Mouse (Mus musculus) liver, embryonic 16.5 days (tissue): Measurements from ENCODE around the gene Pcdh7. TPM values are rescaled to one million over a fixed set of nuclear protein-coding genes. Genes with fewer than 3 reads are reported as not detected.

ENCODE experiments used
- ATAC-seq: fragments of 200-750 bp; cut with Nextera tagmentation; 2 replicates; pipeline ENCODE4 v1.8.0; 2017; ENCODE audit warnings: low read depth, mild to moderate bottlenecking, moderate number of reproducible peaks, moderate library complexity
- H3K27ac ChIP-seq: fragments of 300-500 bp; sonication (generic); 2 replicates; pipeline ENCODE4 v1.5.1; 2014; ENCODE audit warnings: mild to moderate bottlenecking, low read length
- H3K27me3 ChIP-seq: fragments of 300-500 bp; sonication (generic); 2 replicates; pipeline ENCODE4 v1.6.1; 2014; ENCODE audit warnings: low read depth, low read length, mixed read lengths; ENCODE audit not compliant: control insufficient read depth, insufficient read depth
- H3K36me3 ChIP-seq: fragments of 300-500 bp; sonication (generic); 2 replicates; pipeline ENCODE4 v1.6.1; 2014; ENCODE audit warnings: mild to moderate bottlenecking; ENCODE audit not compliant: control insufficient read depth, insufficient read depth
- H3K4me1 ChIP-seq: fragments of 300-500 bp; sonication (generic); 2 replicates; pipeline ENCODE4 v1.6.1; 2014; ENCODE audit warnings: low read depth, low read length, mixed read lengths; ENCODE audit not compliant: control insufficient read depth
- H3K4me2 ChIP-seq: fragments of 300-500 bp; sonication (generic); 2 replicates; pipeline ENCODE4 v1.6.1; 2014; ENCODE audit warnings: low read depth, low read length, mixed read lengths
- H3K4me3 ChIP-seq: fragments of 300-500 bp; sonication (generic); 2 replicates; pipeline ENCODE4 v1.5.1; 2014; ENCODE audit warnings: low read depth, mild to moderate bottlenecking, low read length
- H3K9ac ChIP-seq: fragments of 300-500 bp; sonication (generic); 2 replicates; pipeline ENCODE4 v1.6.1; 2014; ENCODE audit warnings: low read depth, low read length
- H3K9me3 ChIP-seq: fragments of 300-500 bp; sonication (generic); replicated peaks from 2 replicates; pipeline ENCODE4 v1.6.1; 2016; ENCODE audit warnings: low read length; ENCODE audit not compliant: control insufficient read depth
- WGBS: fragments of 180-500 bp; shearing (Covaris S2); extraction: QIAGEN DNeasy Blood & Tissue Kit; methylation state at CpG from one replicate; pipeline ENCODE4 v1.1.7; 2014; ENCODE audit not compliant: insufficient replicate concordance; 5-methylcytosine and 5-hydroxymethylcytosine counted together
- polyA plus RNA-seq: library from polyadenylated mRNA; unstranded; fragments of >200 nt; fragmentation: Nextera tagmentation; extraction: Ambion mirVana; gene quantifications from 2 replicates; pipeline ENCODE4 v1.2.1, GENCODE M21; 2015

Pcdh7 gene
- polyA plus RNA-seq, 1 experiment from 2014 or later: 0.31 TPM

DNA sequence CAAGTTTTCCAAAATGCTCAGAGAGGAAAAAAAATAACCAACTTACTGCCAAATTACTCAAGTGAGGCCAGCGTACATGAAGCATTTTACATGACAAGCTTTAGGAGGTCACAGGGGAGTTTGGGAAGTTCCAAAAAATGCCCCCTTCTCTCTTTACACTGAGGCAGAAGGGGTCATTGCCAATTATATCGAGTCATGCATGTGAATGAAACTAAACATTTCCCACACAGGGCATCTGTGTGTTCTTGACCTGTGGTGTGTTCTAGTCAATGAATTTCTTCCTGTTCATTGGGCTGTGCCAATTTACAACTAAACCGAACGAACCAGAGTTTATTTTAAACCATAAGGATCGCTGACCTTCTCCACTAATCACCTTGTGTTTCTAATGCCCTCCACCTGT is 86.1 kb downstream of the Pcdh7 start:
- H3K36me3 ChIP-seq: no peaks in the 10 kb centered on the region
- no peak for ATAC-seq
- WGBS: 70% methylated on average over 5 of the region's 5 CpGs
- no peak overlapping the region for H3K27ac ChIP-seq
- no peaks in the 10 kb centered on the region for H3K9me3 ChIP-seq
- H3K27me3 ChIP-seq: no peaks in the 10 kb centered on the region
- no peak overlapping the region for H3K4me2 ChIP-seq
- no peak overlapping the region for H3K9ac ChIP-seq
- no peak overlapping the region for H3K4me3 ChIP-seq
- H3K4me1 ChIP-seq: no peaks in the 10 kb centered on the region

- H3K4me1 ChIP-seq: no peaks in the 10 kb centered on the region
- no peak overlapping the region for H3K9ac ChIP-seq
- no peak overlapping the region for H3K27ac ChIP-seq
- H3K27me3 ChIP-seq: no peaks in the 10 kb centered on the region
- no peaks in the 10 kb centered on the region for H3K9me3 ChIP-seq
- H3K4me3 ChIP-seq: no peak overlapping the region
- WGBS: 18% methylated on average over 2 of the region's 2 CpGs
- H3K36me3 ChIP-seq: no peaks in the 10 kb centered on the region
- no peak overlapping the region for H3K4me2 ChIP-seq
- ATAC-seq: no peak
Measured at GRCm38 (mm10) chr5:57807350-57807749, 89.6 kb downstream of the Pcdh7 start.

GRCm38 (mm10) chr5:57810641-57811040 is 92.9 kb downstream of the Pcdh7 start:
- H3K4me3 ChIP-seq: no peak overlapping the region
- no peak overlapping the region for H3K27ac ChIP-seq
- ATAC-seq: no peak
- no peaks in the 10 kb centered on the region for H3K4me1 ChIP-seq
- H3K4me2 ChIP-seq: no peak overlapping the region
- no peaks in the 10 kb centered on the region for H3K9me3 ChIP-seq
- WGBS: 74% methylated on average over 1 of the region's 1 CpGs
- H3K27me3 ChIP-seq: no peaks in the 10 kb centered on the region
- no peaks in the 10 kb centered on the region for H3K36me3 ChIP-seq
- H3K9ac ChIP-seq: no peak overlapping the region

- no peaks in the 10 kb centered on the region for H3K36me3 ChIP-seq
- WGBS: 43% methylated on average over 5 of the region's 5 CpGs
- no peak overlapping the region for H3K27ac ChIP-seq
- no peak for ATAC-seq
- H3K27me3 ChIP-seq: no peaks in the 10 kb centered on the region
- H3K4me1 ChIP-seq: no peaks in the 10 kb centered on the region
- no peak overlapping the region for H3K4me2 ChIP-seq
- H3K9me3 ChIP-seq: no peaks in the 10 kb centered on the region
- no peak overlapping the region for H3K4me3 ChIP-seq
- no peak overlapping the region for H3K9ac ChIP-seq
Measured at GRCm38 (mm10) chr5:57815964-57816589, 98.3 kb downstream of the Pcdh7 start.

DNA sequence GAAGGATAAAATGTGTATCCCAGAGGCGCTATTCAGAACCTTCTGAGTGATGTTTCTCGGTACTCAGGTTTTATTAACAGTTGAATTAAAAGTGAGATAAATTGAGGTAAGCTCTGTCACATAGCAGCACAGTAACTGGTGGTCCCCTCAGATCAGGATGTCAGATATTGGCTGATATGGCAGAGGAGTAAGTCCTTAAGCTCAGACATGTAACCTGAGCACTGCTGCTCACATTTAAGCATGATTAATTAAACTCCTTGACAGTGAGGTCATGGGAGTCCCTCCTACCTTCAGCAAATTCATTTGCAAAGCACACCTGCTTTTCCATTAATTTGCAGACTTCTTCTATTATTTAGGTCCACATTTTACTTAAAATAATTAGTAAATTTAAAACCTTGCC is 102.0 kb downstream of the Pcdh7 start:
- Histone ChIP-seq H3K27ac (no peak overlapping the region), H3K27me3 (no peaks in the 10 kb centered on the region), H3K4me1 (no peaks in the 10 kb centered on the region), H3K9me3 (no peaks in the 10 kb centered on the region), H3K4me2 (no peak overlapping the region), H3K9ac (no peak overlapping the region), H3K4me3 (no peak overlapping the region), H3K36me3 (no peaks in the 10 kb centered on the region)
- no peak for ATAC-seq
- WGBS: 70% methylated on average over 2 of the region's 2 CpGs

DNA sequence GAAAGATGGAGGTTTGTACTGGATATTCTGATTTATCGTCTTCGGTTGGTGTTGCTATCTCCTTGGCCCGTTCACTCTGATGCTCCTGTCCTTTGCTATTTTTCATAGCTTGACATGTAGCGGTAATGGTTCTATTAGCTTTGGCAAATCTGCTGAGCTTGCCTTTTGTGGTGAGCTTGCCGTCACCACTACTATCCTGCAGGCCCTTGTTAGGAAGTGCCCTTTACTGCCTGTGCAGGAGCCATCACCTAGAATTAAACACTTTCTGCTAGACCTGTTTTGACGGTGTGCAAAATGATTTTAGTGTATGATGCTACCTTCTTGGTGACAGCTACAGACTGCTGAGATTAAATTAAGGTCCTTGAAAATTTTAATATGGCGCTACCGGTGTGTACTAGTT is 103.3 kb downstream of the Pcdh7 start:
- ATAC-seq: no peak
- H3K27ac ChIP-seq: no peak overlapping the region
- no peaks in the 10 kb centered on the region for H3K4me1 ChIP-seq
- H3K4me2 ChIP-seq: no peak overlapping the region
- H3K9me3 ChIP-seq: no peaks in the 10 kb centered on the region
- H3K27me3 ChIP-seq: no peaks in the 10 kb centered on the region
- no peak overlapping the region for H3K4me3 ChIP-seq
- WGBS: 79% methylated on average over 8 of the region's 8 CpGs
- no peak overlapping the region for H3K9ac ChIP-seq
- H3K36me3 ChIP-seq: no peaks in the 10 kb centered on the region

GRCm38 (mm10) chr5:57828437-57828836 is 110.7 kb downstream of the Pcdh7 start:
- H3K27me3 ChIP-seq: no peaks in the 10 kb centered on the region
- WGBS: 58% methylated on average over 3 of the region's 3 CpGs
- H3K36me3 ChIP-seq: no peaks in the 10 kb centered on the region
- H3K9me3 ChIP-seq: no peaks in the 10 kb centered on the region
- no peak overlapping the region for H3K27ac ChIP-seq
- no peak overlapping the region for H3K4me2 ChIP-seq
- no peaks in the 10 kb centered on the region for H3K4me1 ChIP-seq
- no peak overlapping the region for H3K4me3 ChIP-seq
- H3K9ac ChIP-seq: no peak overlapping the region
- ATAC-seq: peak; percentile 71

GRCm38 (mm10) chr5:57837150-57837549 is 119.4 kb downstream of the Pcdh7 start:
- H3K4me1 ChIP-seq: no peaks in the 10 kb centered on the region
- ATAC-seq: peak; percentile 67
- WGBS: 64% methylated on average over 2 of the region's 2 CpGs
- H3K9me3 ChIP-seq: no peaks in the 10 kb centered on the region
- no peaks in the 10 kb centered on the region for H3K27me3 ChIP-seq
- no peak overlapping the region for H3K27ac ChIP-seq
- no peak overlapping the region for H3K9ac ChIP-seq
- H3K36me3 ChIP-seq: no peaks in the 10 kb centered on the region
- H3K4me3 ChIP-seq: no peak overlapping the region
- no peak overlapping the region for H3K4me2 ChIP-seq

- Histone ChIP-seq H3K4me2 (no peak overlapping the region), H3K4me3 (no peak overlapping the region), H3K27ac (no peak overlapping the region), H3K36me3 (no peaks in the 10 kb centered on the region), H3K9me3 (no peaks in the 10 kb centered on the region), H3K27me3 (no peaks in the 10 kb centered on the region), H3K9ac (no peak overlapping the region), H3K4me1 (no peaks in the 10 kb centered on the region)
- ATAC-seq: no peak
- 48% methylated on average over 5 of the region's 5 CpGs for WGBS
Measured at GRCm38 (mm10) chr5:57841357-57842119, 123.8 kb downstream of the Pcdh7 start.
